Mouse (Mus musculus): Measurements from ENCODE around the gene Hhipl1. TPM values are rescaled to one million over a fixed set of nuclear protein-coding genes. Genes with fewer than 3 reads are reported as not detected.
A peak's percentile ranks its signal among the peaks of the same experiment; 100 is the strongest.

Gene Hhipl1
- polyA plus RNA-seq, 1 experiment from 2014 or later = 2.3 TPM

GRCm38 (mm10) chr12:108317826-108318430 lies 11.9 kb downstream of the Hhipl1 start:
- Histone ChIP-seq H3K4me3 (replicated peaks; ENCODE audit: low read length) (no peak overlapping the region), H3K27me3 (replicated peaks; ENCODE audit: control insufficient read depth, insufficient read depth, low read length) (no peaks in the 10 kb centered on the region), H3K9me3 (ENCODE audit: control insufficient read depth, low read length) (no peaks in the 10 kb centered on the region), H3K9ac (replicated peaks; ENCODE audit: low read depth, low read length) (no peak overlapping the region), H3K4me2 (ENCODE audit: low read length) (no peak overlapping the region), H3K27ac (ENCODE audit: low read length) (no peak overlapping the region), H3K36me3 (ENCODE audit: control insufficient read depth, insufficient read depth) (no peaks in the 10 kb centered on the region), H3K4me1 (replicated peaks; ENCODE audit: control insufficient read depth, insufficient read depth, low read length) (peaks cover 15% of the 10 kb centered on the region)
- 32% methylated on average over 18 of the region's 18 CpGs for WGBS
- no peak for ATAC-seq

- no peak overlapping the region for H3K4me3 ChIP-seq (replicated peaks; ENCODE audit: low read length)
- H3K36me3 ChIP-seq (ENCODE audit: control insufficient read depth, insufficient read depth) = no peaks in the 10 kb centered on the region
- peaks cover 15% of the 10 kb centered on the region for H3K4me1 ChIP-seq (replicated peaks; ENCODE audit: control insufficient read depth, insufficient read depth, low read length)
- no peak overlapping the region for H3K4me2 ChIP-seq (ENCODE audit: low read length)
- H3K27me3 ChIP-seq (replicated peaks; ENCODE audit: control insufficient read depth, insufficient read depth, low read length) = no peaks in the 10 kb centered on the region
- H3K27ac ChIP-seq (ENCODE audit: low read length) = no peak overlapping the region
- 41% methylated on average over 37 of the region's 37 CpGs for whole genome bisulfite sequencing
- no peak overlapping the region for H3K9ac ChIP-seq (replicated peaks; ENCODE audit: low read depth, low read length)
- ATAC-seq = no peak
- H3K9me3 ChIP-seq (ENCODE audit: control insufficient read depth, low read length) = no peaks in the 10 kb centered on the region
Measured at GRCm38 (mm10) chr12:108318499-108318898, 12.4 kb downstream of the Hhipl1 start.

GRCm38 (mm10) chr12:108320096-108320495 lies 14.0 kb downstream of the Hhipl1 start:
- Histone ChIP-seq H3K36me3 (ENCODE audit: control insufficient read depth, insufficient read depth) (no peaks in the 10 kb centered on the region), H3K4me3 (replicated peaks; ENCODE audit: low read length) (no peak overlapping the region), H3K4me1 (replicated peaks; ENCODE audit: control insufficient read depth, insufficient read depth, low read length) (peaks cover 15% of the 10 kb centered on the region), H3K4me2 (ENCODE audit: low read length) (no peak overlapping the region), H3K27me3 (replicated peaks; ENCODE audit: control insufficient read depth, insufficient read depth, low read length) (no peaks in the 10 kb centered on the region), H3K9me3 (ENCODE audit: control insufficient read depth, low read length) (no peaks in the 10 kb centered on the region), H3K9ac (replicated peaks; ENCODE audit: low read depth, low read length) (no peak overlapping the region), H3K27ac (ENCODE audit: low read length) (peak overlapping the region; percentile 3)
- ATAC-seq = no peak
- 7% methylated on average over 8 of the region's 8 CpGs for WGBS

- Histone ChIP-seq H3K36me3 (ENCODE audit: control insufficient read depth, insufficient read depth) (no peaks in the 10 kb centered on the region), H3K27ac (ENCODE audit: low read length) (peak overlapping the region; percentile 61; the same call in 1 of the 2 replicates), H3K4me2 (ENCODE audit: low read length) (no peak overlapping the region), H3K9me3 (ENCODE audit: control insufficient read depth, low read length) (no peaks in the 10 kb centered on the region), H3K4me3 (replicated peaks; ENCODE audit: low read length) (no peak overlapping the region), H3K27me3 (replicated peaks; ENCODE audit: control insufficient read depth, insufficient read depth, low read length) (no peaks in the 10 kb centered on the region), H3K9ac (replicated peaks; ENCODE audit: low read depth, low read length) (no peak overlapping the region), H3K4me1 (replicated peaks; ENCODE audit: control insufficient read depth, insufficient read depth, low read length) (peaks cover 19% of the 10 kb centered on the region)
- WGBS = 20% methylated on average over 5 of the region's 5 CpGs
- ATAC-seq = peak; percentile 54
Measured at GRCm38 (mm10) chr12:108326401-108326800, 20.3 kb downstream of the Hhipl1 start.

- Histone ChIP-seq H3K27me3 (replicated peaks; ENCODE audit: control insufficient read depth, insufficient read depth, low read length) (no peaks in the 10 kb centered on the region), H3K4me2 (ENCODE audit: low read length) (peak overlapping the region; percentile 86), H3K27ac (ENCODE audit: low read length) (peak overlapping the region; percentile 61), H3K4me3 (replicated peaks; ENCODE audit: low read length) (peak overlapping the region; percentile 51), H3K9me3 (ENCODE audit: control insufficient read depth, low read length) (no peaks in the 10 kb centered on the region), H3K4me1 (replicated peaks; ENCODE audit: control insufficient read depth, insufficient read depth, low read length) (peaks cover 22% of the 10 kb centered on the region), H3K36me3 (ENCODE audit: control insufficient read depth, insufficient read depth) (no peaks in the 10 kb centered on the region), H3K9ac (replicated peaks; ENCODE audit: low read depth, low read length) (peak overlapping the region; percentile 87)
- WGBS = 5% methylated on average over 66 of the region's 66 CpGs
- peak; percentile 76 for ATAC-seq
Measured at GRCm38 (mm10) chr12:108327889-108328491, 21.9 kb downstream of the Hhipl1 start.

GRCm38 (mm10) chr12:108333056-108333455 lies 27.0 kb downstream of the Hhipl1 start:
- H3K9ac ChIP-seq (replicated peaks; ENCODE audit: low read depth, low read length) = no peak overlapping the region; the same call in 1 of the 2 replicates
- peak overlapping the region; percentile 97 for H3K4me2 ChIP-seq (ENCODE audit: low read length)
- no peaks in the 10 kb centered on the region for H3K36me3 ChIP-seq (ENCODE audit: control insufficient read depth, insufficient read depth)
- ATAC-seq = peak; percentile 34
- peaks cover 26% of the 10 kb centered on the region for H3K4me1 ChIP-seq (replicated peaks; ENCODE audit: control insufficient read depth, insufficient read depth, low read length)
- H3K4me3 ChIP-seq (replicated peaks; ENCODE audit: low read length) = peak overlapping the region; percentile 70
- H3K27ac ChIP-seq (ENCODE audit: low read length) = no peak overlapping the region; the same call in 1 of the 2 replicates
- H3K9me3 ChIP-seq (ENCODE audit: control insufficient read depth, low read length) = no peaks in the 10 kb centered on the region
- WGBS = under 1% methylated on average over 16 of the region's 16 CpGs
- 0 out of 2 replicates have a peak, but pooled peaks cover 3% of the 10 kb centered on the region for H3K27me3 ChIP-seq (replicated peaks; ENCODE audit: control insufficient read depth, insufficient read depth, low read length)

GRCm38 (mm10) chr12:108333481-108333882 lies 27.4 kb downstream of the Hhipl1 start:
- WGBS = 3% methylated on average over 22 of the region's 22 CpGs
- 0 out of 2 replicates have a peak, but pooled peaks cover 3% of the 10 kb centered on the region for H3K27me3 ChIP-seq (replicated peaks; ENCODE audit: control insufficient read depth, insufficient read depth, low read length)
- peak overlapping the region; percentile 58 for H3K27ac ChIP-seq (ENCODE audit: low read length)
- H3K4me1 ChIP-seq (replicated peaks; ENCODE audit: control insufficient read depth, insufficient read depth, low read length) = peaks cover 23% of the 10 kb centered on the region
- peak overlapping the region; percentile 97 for H3K4me2 ChIP-seq (ENCODE audit: low read length)
- H3K9ac ChIP-seq (replicated peaks; ENCODE audit: low read depth, low read length) = peak overlapping the region; percentile 25; the same call in 1 of the 2 replicates
- H3K9me3 ChIP-seq (ENCODE audit: control insufficient read depth, low read length) = no peaks in the 10 kb centered on the region
- no peaks in the 10 kb centered on the region for H3K36me3 ChIP-seq (ENCODE audit: control insufficient read depth, insufficient read depth)
- no peak; the same call in 1 of the 2 replicates for ATAC-seq
- H3K4me3 ChIP-seq (replicated peaks; ENCODE audit: low read length) = peak overlapping the region; percentile 70

GRCm38 (mm10) chr12:108333895-108334445 lies 27.9 kb downstream of the Hhipl1 start, which contains the start of gene Cyp46a1:
Gene Cyp46a1, plus strand, starts transcription at chr12:108334381.
- peaks cover 19% of the 10 kb centered on the region for H3K4me1 ChIP-seq (replicated peaks; ENCODE audit: control insufficient read depth, insufficient read depth, low read length)
- H3K27me3 ChIP-seq (replicated peaks; ENCODE audit: control insufficient read depth, insufficient read depth, low read length) = 0 out of 2 replicates have a peak, but pooled peaks cover 3% of the 10 kb centered on the region
- H3K27ac ChIP-seq (ENCODE audit: low read length) = peak within 1 kb of the TSS; percentile 58
- peak; percentile 90 for ATAC-seq
- H3K4me3 ChIP-seq (replicated peaks; ENCODE audit: low read length) = peak within 1 kb of the TSS; percentile 70
- no peaks in the 10 kb centered on the region for H3K9me3 ChIP-seq (ENCODE audit: control insufficient read depth, low read length)
- no peaks in the 10 kb centered on the region for H3K36me3 ChIP-seq (ENCODE audit: control insufficient read depth, insufficient read depth)
- WGBS = 0% methylated on average over 50 of the region's 56 CpGs
- peak within 1 kb of the TSS; percentile 65 for H3K9ac ChIP-seq (replicated peaks; ENCODE audit: low read depth, low read length)
- peak within 1 kb of the TSS; percentile 97 for H3K4me2 ChIP-seq (ENCODE audit: low read length)

GRCm38 (mm10) chr12:108334529-108334928 lies 28.5 kb downstream of the Hhipl1 start:
- WGBS = 2% methylated on average over 31 of the region's 32 CpGs
- Histone ChIP-seq H3K9ac (replicated peaks; ENCODE audit: low read depth, low read length) (peak overlapping the region; percentile 65), H3K9me3 (ENCODE audit: control insufficient read depth, low read length) (no peaks in the 10 kb centered on the region)

More at GRCm38 (mm10) chr12:108334529-108334928, 28.5 kb downstream of the Hhipl1 start:
- Histone ChIP-seq H3K27me3 (replicated peaks; ENCODE audit: control insufficient read depth, insufficient read depth, low read length) (0 out of 2 replicates have a peak, but pooled peaks cover 3% of the 10 kb centered on the region), H3K36me3 (ENCODE audit: control insufficient read depth, insufficient read depth) (no peaks in the 10 kb centered on the region), H3K4me3 (replicated peaks; ENCODE audit: low read length) (peak overlapping the region; percentile 70), H3K4me1 (replicated peaks; ENCODE audit: control insufficient read depth, insufficient read depth, low read length) (peaks cover 19% of the 10 kb centered on the region), H3K4me2 (ENCODE audit: low read length) (peak overlapping the region; percentile 97), H3K27ac (ENCODE audit: low read length) (peak overlapping the region; percentile 33)
- peak; percentile 32; the same call in 1 of the 2 replicates for ATAC-seq

Data from forebrain, embryonic 16.5 days (tissue).